Mouse (Mus musculus) cerebellum, adult 2 months (tissue): ENCODE measurements around the gene Dnlz.

Source experiments
- CTCF ChIP-seq: fragments of 200-500 bp; IDR thresholded peaks from 2 replicates; pipeline ENCODE4 v1.5.1; 2011; ENCODE audit warnings: low read depth, mild to moderate bottlenecking, control low read depth, low read length, moderate library complexity, borderline replicate concordance; ENCODE audit not compliant: insufficient read depth
- POLR2A ChIP-seq: fragments of 200-500 bp; IDR thresholded peaks from 2 replicates; pipeline ENCODE4 v1.6.1; 2011; ENCODE audit warnings: low read length, control low read depth, borderline replicate concordance; ENCODE audit not compliant: insufficient read depth

GRCm38 (mm10) chr2:26319519-26320244 lies 32.2 kb downstream of the Dnlz start:
- TF ChIP-seq CTCF (no peak), POLR2A (no peak)
